Mouse (Mus musculus) heart, embryonic 15.5 days (tissue): Measurements from ENCODE around the gene Synpo2. TPM values are rescaled to one million over a fixed set of nuclear protein-coding genes. Genes with fewer than 3 reads are reported as not detected.
"Not testable (repeated sequence)": the region's sequence is repeated elsewhere in the genome, so short reads cannot be mapped to it uniquely, and the experiment has no call there.

Source experiments
- ATAC-seq: fragments of 200-750 bp; cut with Nextera tagmentation; replicated peaks from 2 replicates; pipeline ENCODE4 v1.8.0; 2017; ENCODE audit warnings: low read depth, moderate TSS enrichment; ENCODE audit not compliant: insufficient number of reproducible peaks, insufficient read depth, low FRiP score
- H3K27ac ChIP-seq: fragments of 300-500 bp; sonication (generic); 2 replicates; pipeline ENCODE4 v1.5.1; 2015; ENCODE audit warnings: mild to moderate bottlenecking, inconsistent platforms
- H3K27me3 ChIP-seq: fragments of 300-500 bp; sonication (generic); 2 replicates; pipeline ENCODE4 v1.6.1; 2015; ENCODE audit warnings: inconsistent platforms
- H3K36me3 ChIP-seq: fragments of 300-500 bp; sonication (generic); 2 replicates; pipeline ENCODE4 v1.6.1; 2015; ENCODE audit warnings: mild to moderate bottlenecking, inconsistent platforms
- H3K4me1 ChIP-seq: fragments of 300-500 bp; sonication (generic); replicated peaks from 2 replicates; pipeline ENCODE4 v1.6.1; 2015; ENCODE audit warnings: inconsistent platforms
- H3K4me2 ChIP-seq: fragments of 300-500 bp; sonication (generic); 2 replicates; pipeline ENCODE4 v1.6.1; 2015; ENCODE audit warnings: inconsistent platforms, mild to moderate bottlenecking, moderate library complexity
- H3K4me3 ChIP-seq: fragments of 300-500 bp; sonication (generic); 2 replicates; pipeline ENCODE4 v1.5.1; 2015; ENCODE audit warnings: mild to moderate bottlenecking, inconsistent platforms
- H3K9ac ChIP-seq: fragments of 300-500 bp; sonication (generic); 2 replicates; pipeline ENCODE4 v1.6.1; 2015; ENCODE audit warnings: mild to moderate bottlenecking, inconsistent platforms
- H3K9me3 ChIP-seq: fragments of 300-500 bp; sonication (generic); replicated peaks from 2 replicates; pipeline ENCODE4 v1.6.1; 2016; ENCODE audit warnings: inconsistent platforms
- WGBS: fragments of 180-500 bp; shearing (Covaris S2); methylation state at CpG from one replicate; pipeline ENCODE4 v1.1.7; 2015; ENCODE audit warnings: mixed read lengths; 5-methylcytosine and 5-hydroxymethylcytosine counted together
- polyA plus RNA-seq: library from polyadenylated mRNA; unstranded; fragments of >200 nt; fragmentation: Nextera tagmentation; extraction: Ambion mirVana; gene quantifications from 2 replicates; pipeline ENCODE4 v1.2.1, GENCODE M21; 2015

The Synpo2 gene
- polyA plus RNA-seq, 1 experiment from 2014 or later, result 11.9 TPM

- no peak for ATAC-seq
- 70% methylated on average over 8 of the region's 8 CpGs for WGBS
These were observed 107.2 kb downstream of the Synpo2 start for GRCm38 (mm10) chr3:123128781-123129180.

DNA sequence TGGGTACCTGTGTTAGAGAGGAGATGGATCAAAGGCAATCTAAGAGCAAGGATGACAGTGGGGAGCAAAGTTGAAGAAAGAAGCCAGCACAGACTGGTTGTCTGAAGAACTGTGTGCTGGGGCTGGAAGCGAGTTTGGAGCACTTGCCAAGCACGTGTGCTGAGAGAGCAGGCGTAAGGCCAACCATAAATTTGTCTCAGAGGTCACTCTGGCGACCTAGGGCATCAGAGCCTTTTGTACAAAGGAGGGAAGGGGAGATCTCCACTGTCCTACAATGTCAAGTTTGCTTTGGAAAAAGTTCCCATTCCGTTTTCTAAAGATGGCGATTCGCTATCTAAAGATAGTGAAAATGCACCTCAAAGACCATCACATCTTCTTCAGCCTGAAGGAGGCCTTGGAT lies 107.9 kb downstream of the Synpo2 start:
- Histone ChIP-seq H3K4me3 (no peak overlapping the region), H3K27ac (no peak overlapping the region), H3K36me3 (no peaks in the 10 kb centered on the region), H3K9ac (no peak overlapping the region), H3K4me2 (no peak overlapping the region), H3K27me3 (no peaks in the 10 kb centered on the region), H3K4me1 (peaks cover 5% of the 10 kb centered on the region), H3K9me3 (no peaks in the 10 kb centered on the region)
- no peak for ATAC-seq
- 73% methylated on average over 7 of the region's 7 CpGs for WGBS

More at GRCm38 (mm10) chr3:123128781-123129180, 107.2 kb downstream of the Synpo2 start:
- no peaks in the 10 kb centered on the region for H3K9me3 ChIP-seq
- H3K27me3 ChIP-seq, result no peaks in the 10 kb centered on the region
- H3K4me1 ChIP-seq, result peaks cover 5% of the 10 kb centered on the region
- no peak overlapping the region for H3K4me3 ChIP-seq
- no peak overlapping the region for H3K4me2 ChIP-seq
- no peak overlapping the region for H3K27ac ChIP-seq
- no peaks in the 10 kb centered on the region for H3K36me3 ChIP-seq
- no peak overlapping the region for H3K9ac ChIP-seq

GRCm38 (mm10) chr3:123126741-123127140 lies 109.2 kb downstream of the Synpo2 start:
- not testable (repeated sequence) for H3K4me2 ChIP-seq, H3K27me3 ChIP-seq, H3K4me3 ChIP-seq, H3K9ac ChIP-seq, H3K9me3 ChIP-seq, H3K36me3 ChIP-seq, ATAC-seq, H3K27ac ChIP-seq
- WGBS, result 87% methylated on average over 4 of the region's 4 CpGs
- peaks cover 15% of the 10 kb centered on the region for H3K4me1 ChIP-seq

- WGBS, result 77% methylated on average over 8 of the region's 8 CpGs
- H3K27ac ChIP-seq, result no peak overlapping the region
These were observed 112.1 kb downstream of the Synpo2 start for GRCm38 (mm10) chr3:123123817-123124216.

DNA sequence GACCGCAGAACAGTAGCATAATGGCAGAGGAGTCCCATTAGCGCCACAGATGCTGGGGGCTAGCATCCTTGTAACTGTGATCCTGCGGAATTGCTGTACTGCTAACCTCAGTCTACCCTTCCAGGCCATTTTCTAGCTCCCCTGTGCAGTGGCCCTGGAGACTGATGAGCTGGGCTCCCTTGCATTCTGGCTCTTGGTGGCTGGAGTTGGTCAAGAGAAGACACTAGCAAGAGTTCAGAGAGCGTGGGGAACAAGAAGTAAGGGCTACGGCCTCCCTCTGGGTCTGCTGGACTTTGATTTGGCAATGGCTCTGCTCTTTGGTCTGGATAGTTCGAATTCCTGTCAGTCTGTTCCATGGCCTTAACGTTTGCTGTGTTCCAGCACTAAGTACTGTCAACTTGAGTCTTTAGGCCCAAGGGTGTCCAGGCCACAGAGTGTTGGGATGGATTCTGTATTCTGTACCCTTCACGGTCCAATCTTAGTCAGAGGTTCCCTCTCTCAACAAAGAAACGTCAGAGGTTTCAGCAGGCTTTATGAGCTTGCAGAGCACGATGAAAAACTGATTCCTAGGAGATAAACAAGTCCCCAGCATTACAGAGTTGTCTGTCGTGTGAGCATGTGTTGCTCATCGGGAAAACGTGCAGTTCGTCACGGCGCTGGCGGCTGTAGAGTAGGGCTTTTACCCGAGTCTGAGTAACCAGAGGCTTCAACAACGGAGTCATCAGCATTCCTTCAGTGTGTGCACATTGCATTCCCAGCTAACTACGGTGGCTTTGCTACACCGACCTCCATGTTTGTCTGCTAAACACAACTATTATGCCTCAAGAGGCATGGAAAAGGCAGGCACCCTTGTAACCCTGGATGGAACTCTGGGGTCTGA lies 113.6 kb downstream of the Synpo2 start:
- Histone ChIP-seq H3K27me3 (no peaks in the 10 kb centered on the region), H3K9me3 (no peaks in the 10 kb centered on the region), H3K4me1 (peaks cover 10% of the 10 kb centered on the region), H3K27ac (no peak overlapping the region), H3K36me3 (no peaks in the 10 kb centered on the region), H3K4me2 (no peak overlapping the region), H3K4me3 (no peak overlapping the region), H3K9ac (no peak overlapping the region)
- no peak for ATAC-seq
- WGBS, result 62% methylated on average over 21 of the region's 21 CpGs

More at GRCm38 (mm10) chr3:123123817-123124216, 112.1 kb downstream of the Synpo2 start:
- H3K4me3 ChIP-seq, result no peak overlapping the region
- peaks cover 10% of the 10 kb centered on the region for H3K4me1 ChIP-seq
- H3K4me2 ChIP-seq, result no peak overlapping the region
- no peaks in the 10 kb centered on the region for H3K36me3 ChIP-seq
- H3K9me3 ChIP-seq, result no peaks in the 10 kb centered on the region
- no peak for ATAC-seq
- no peak overlapping the region for H3K9ac ChIP-seq
- no peaks in the 10 kb centered on the region for H3K27me3 ChIP-seq

DNA sequence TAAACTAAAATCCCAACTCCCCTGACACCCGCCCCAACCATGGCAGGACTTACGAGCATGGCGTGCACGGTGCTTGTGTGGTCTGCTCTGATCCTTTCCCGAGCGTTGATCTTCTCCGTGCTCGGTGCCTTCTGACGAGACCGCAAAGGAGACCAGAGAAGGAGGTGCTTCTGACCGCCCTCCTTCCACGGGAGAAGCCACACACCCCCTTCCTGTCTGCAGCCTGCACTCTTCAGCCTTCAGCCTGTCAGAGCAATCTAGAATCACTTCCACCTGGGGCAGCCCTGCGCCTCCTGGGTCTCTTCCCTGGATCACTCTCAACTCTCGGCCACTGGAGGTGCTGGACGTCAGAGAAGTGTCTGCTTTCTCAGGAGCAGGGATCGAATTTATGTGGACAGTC lies 119.0 kb downstream of the Synpo2 start:
- peak; percentile 63 for ATAC-seq
- no peaks in the 10 kb centered on the region for H3K9me3 ChIP-seq
- H3K9ac ChIP-seq, result peak overlapping the region; percentile 37
- peak overlapping the region; percentile 44 for H3K4me3 ChIP-seq
- H3K36me3 ChIP-seq, result peaks cover 24% of the 10 kb centered on the region; the same call in 1 of the 2 replicates
- H3K4me1 ChIP-seq, result peaks cover 14% of the 10 kb centered on the region
- H3K27ac ChIP-seq, result peak overlapping the region; percentile 72
- no peaks in the 10 kb centered on the region for H3K27me3 ChIP-seq
- H3K4me2 ChIP-seq, result peak overlapping the region; percentile 61
- WGBS, result 17% methylated on average over 16 of the region's 16 CpGs

DNA sequence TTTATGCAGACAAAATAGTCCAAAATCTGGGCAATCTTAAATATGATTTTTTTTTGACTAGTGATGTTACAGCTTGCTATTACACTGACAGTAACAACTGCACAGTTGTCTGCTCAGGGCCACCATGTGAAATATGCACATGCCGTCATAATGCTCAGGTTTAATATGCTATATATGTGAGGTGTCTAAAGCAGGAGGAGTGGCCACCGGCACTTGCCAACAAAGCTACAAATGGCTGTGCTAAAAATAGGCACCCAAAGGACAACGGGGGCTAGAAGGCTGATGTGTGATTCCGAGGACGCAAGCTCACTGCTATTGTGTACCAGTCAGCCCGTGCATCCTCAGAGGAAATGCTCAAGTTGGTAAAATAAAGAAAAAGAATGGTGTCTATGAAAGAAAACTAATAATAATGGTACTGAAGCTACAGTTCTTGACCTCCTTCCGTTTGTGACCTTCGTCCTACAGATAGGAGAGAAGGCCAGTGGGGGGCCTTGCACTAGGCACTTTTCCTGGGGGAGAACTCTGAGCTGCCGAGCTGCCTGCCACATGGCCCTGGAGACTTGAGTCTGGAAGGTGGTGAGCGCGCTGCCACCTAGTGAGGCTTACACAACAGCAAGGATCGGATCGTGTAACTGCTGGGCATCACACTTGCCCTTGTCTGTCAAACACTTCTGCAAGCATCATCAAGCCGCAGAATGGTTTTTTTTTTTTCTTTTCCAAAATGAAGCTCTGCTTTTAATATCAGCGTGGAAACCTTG lies 120.0 kb downstream of the Synpo2 start:
- Histone ChIP-seq H3K27me3 (no peaks in the 10 kb centered on the region), H3K9ac (peak overlapping the region; percentile 23; the same call in 1 of the 2 replicates)
- WGBS, result 9% methylated on average over 15 of the region's 15 CpGs

GRCm38 (mm10) chr3:123114001-123114635 lies 121.8 kb downstream of the Synpo2 start:
- H3K9ac ChIP-seq, result no peak overlapping the region
- no peak overlapping the region for H3K4me3 ChIP-seq
- H3K27me3 ChIP-seq, result no peaks in the 10 kb centered on the region
- WGBS, result 77% methylated on average over 21 of the region's 21 CpGs
- no peak overlapping the region for H3K4me2 ChIP-seq
- ATAC-seq, result no peak
- peaks cover 19% of the 10 kb centered on the region for H3K4me1 ChIP-seq
- H3K36me3 ChIP-seq, result peaks cover 24% of the 10 kb centered on the region; the same call in 1 of the 2 replicates
- no peaks in the 10 kb centered on the region for H3K9me3 ChIP-seq
- no peak overlapping the region for H3K27ac ChIP-seq

More for the DNA sequence above, 120.0 kb downstream of the Synpo2 start:
- Histone ChIP-seq H3K9me3 (no peaks in the 10 kb centered on the region), H3K4me1 (peaks cover 18% of the 10 kb centered on the region), H3K27ac (peak overlapping the region; percentile 95), H3K4me3 (peak overlapping the region; percentile 31), H3K36me3 (peaks cover 24% of the 10 kb centered on the region; the same call in 1 of the 2 replicates), H3K4me2 (peak overlapping the region; percentile 61)
- peak; percentile 80 for ATAC-seq

DNA sequence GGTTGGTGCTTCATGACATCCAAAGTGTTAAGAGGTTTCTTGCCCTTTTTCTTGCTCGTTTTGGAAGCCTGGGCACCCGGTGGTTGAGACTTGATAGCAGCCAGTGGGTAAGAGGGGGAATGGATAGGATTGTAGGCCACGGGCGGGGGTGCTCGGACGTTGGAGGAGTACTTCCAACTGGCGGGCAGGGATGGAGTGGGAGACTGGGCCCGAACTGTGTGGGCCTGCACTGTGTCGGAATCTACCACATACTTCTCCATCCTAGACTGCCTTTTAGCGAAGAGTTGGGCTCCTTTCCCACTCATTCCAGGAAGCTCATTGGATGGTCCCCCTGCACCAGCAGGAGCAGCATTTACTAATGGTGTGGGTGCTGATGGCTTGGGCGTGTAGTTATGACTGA lies 123.2 kb downstream of the Synpo2 start:
- Histone ChIP-seq H3K9me3 (no peaks in the 10 kb centered on the region), H3K4me2 (no peak overlapping the region), H3K36me3 (peaks cover 24% of the 10 kb centered on the region; the same call in 1 of the 2 replicates), H3K27me3 (no peaks in the 10 kb centered on the region), H3K4me1 (peaks cover 30% of the 10 kb centered on the region), H3K9ac (no peak overlapping the region), H3K4me3 (no peak overlapping the region), H3K27ac (no peak overlapping the region)
- no peak for ATAC-seq
- WGBS, result 66% methylated on average over 11 of the region's 11 CpGs

GRCm38 (mm10) chr3:123111071-123111711 lies 124.8 kb downstream of the Synpo2 start:
- H3K4me3 ChIP-seq, result no peak overlapping the region

More at GRCm38 (mm10) chr3:123111071-123111711, 124.8 kb downstream of the Synpo2 start:
- Histone ChIP-seq H3K4me1 (peaks cover 28% of the 10 kb centered on the region), H3K27ac (peak overlapping the region; percentile 3; the same call in 1 of the 2 replicates), H3K27me3 (no peaks in the 10 kb centered on the region), H3K9me3 (no peaks in the 10 kb centered on the region), H3K9ac (no peak overlapping the region), H3K36me3 (peaks cover 24% of the 10 kb centered on the region; the same call in 1 of the 2 replicates), H3K4me2 (no peak overlapping the region)
- no peak for ATAC-seq
- WGBS, result 80% methylated on average over 10 of the region's 10 CpGs
